Mouse (Mus musculus) bone marrow, adult 2 months (tissue): ENCODE measurements around the gene Tspyl3. TPM values are rescaled to one million over a fixed set of nuclear protein-coding genes. Genes with fewer than 3 reads are reported as not detected.

ENCODE experiments used
- H3K27ac ChIP-seq: fragments of 200-500 bp; 2 replicates; pipeline ENCODE4 v1.5.1; 2012; ENCODE audit warnings: low read depth, mild to moderate bottlenecking, control low read depth, inconsistent platforms, low read length; ENCODE audit not compliant: control insufficient read depth, poor library complexity, insufficient read depth
- H3K4me1 ChIP-seq: fragments of 200-500 bp; 2 replicates; pipeline ENCODE4 v1.6.1; 2011; ENCODE audit warnings: low read length; ENCODE audit not compliant: control insufficient read depth, insufficient read depth
- H3K4me3 ChIP-seq: fragments of 200-500 bp; replicated peaks from 2 replicates; pipeline ENCODE3; 2011; ENCODE audit warnings: mild to moderate bottlenecking, low read depth, low read length, control low read depth; ENCODE audit not compliant: control insufficient read depth
- CTCF ChIP-seq: fragments of 200-500 bp; IDR thresholded peaks from 2 replicates; pipeline ENCODE4 v1.5.1; 2011; ENCODE audit warnings: low read length, control low read depth; ENCODE audit not compliant: control insufficient read depth, insufficient read depth
- POLR2A ChIP-seq: fragments of 200-500 bp; IDR thresholded peaks from 2 replicates; pipeline ENCODE4 v1.6.1; 2011; ENCODE audit warnings: low read depth, mild to moderate bottlenecking, control low read depth, low read length, borderline replicate concordance; ENCODE audit not compliant: control insufficient read depth
- WGBS: fragments of 180-500 bp; shearing (Covaris S2); methylation state at CpG from one replicate; pipeline ENCODE4 v1.1.7; 2018; 5-methylcytosine and 5-hydroxymethylcytosine counted together
- polyA plus RNA-seq: library from polyadenylated mRNA; stranded (reverse); fragments of >200 nt; gene quantifications from 2 replicates; pipeline ENCODE4 v1.2.4, GENCODE M21; 2011; ENCODE audit warnings: low replicate concordance; ENCODE audit not compliant: missing spikeins, insufficient read depth, insufficient read length

Gene Tspyl3
- polyA plus RNA-seq, 1 experiment: 5.5 TPM

DNA sequence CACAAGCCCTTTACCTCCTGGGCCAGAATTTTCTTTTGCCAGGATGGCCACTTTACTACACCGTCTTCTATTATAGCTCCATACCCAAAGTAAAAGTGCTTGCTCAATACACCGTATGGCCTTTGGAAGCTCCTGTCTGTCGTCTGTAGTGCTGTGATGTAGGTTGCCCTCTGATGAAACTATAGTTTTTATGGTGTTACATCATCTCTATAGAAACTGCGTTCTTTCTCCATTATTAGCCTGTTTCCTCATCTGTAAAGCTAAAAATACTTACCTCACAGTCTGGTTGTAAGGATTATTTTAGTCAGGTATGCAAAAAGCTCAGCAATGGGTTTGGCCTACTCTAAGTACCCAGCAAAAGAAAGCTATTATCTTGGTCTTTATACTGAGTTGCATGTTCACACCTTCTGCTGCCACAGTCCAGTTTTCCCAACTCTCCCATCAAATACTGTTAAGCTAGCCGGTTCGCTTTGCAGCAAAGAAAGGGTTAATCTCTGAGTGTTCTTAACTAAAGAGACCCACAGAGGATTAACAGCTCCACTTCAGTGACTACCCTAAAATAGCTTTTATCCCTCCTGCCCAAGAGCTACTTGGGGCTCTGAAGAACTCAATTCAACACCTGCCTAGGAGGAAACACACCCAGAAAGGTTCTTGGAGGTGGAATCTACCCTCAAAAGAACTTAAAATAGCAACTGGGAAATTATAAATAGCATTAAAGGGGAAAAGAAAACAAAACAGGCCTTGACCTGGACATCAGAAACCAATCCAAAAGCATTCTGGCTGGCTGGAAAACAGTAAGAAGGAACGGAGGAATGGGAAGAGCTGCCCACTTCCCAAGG is 14.0 kb upstream of the Tspyl3 start:
- WGBS: 32% methylated on average over 7 of the region's 7 CpGs
- peak overlapping the region; percentile 64 for H3K4me3 ChIP-seq
- no peak for TF ChIP-seq POLR2A
- no peak for TF ChIP-seq CTCF
- H3K4me1 ChIP-seq: peaks cover 7% of the 10 kb centered on the region
- H3K27ac ChIP-seq: peak overlapping the region; percentile 74

DNA sequence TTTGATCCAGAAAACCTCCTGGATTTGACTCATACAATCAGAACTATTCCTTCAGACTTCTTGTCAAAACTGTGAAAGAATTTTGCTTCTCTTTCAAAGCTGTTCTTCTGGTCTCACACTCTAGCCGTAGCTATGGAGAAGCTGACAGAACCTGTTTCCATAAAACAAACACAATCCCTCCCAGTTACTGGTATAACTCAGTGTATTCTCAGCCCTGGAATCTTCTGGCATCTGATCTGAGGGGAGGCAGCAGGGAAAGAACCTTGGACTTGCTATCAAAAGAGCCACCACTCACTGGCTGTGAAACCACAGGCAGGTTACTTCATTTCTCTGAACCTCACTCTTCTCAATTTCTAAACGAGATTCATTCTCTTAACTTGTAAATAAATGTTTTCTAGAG is 13.2 kb upstream of the Tspyl3 start:
- peak overlapping the region; percentile 36; the same call in 1 of the 2 replicates for H3K27ac ChIP-seq
- WGBS: 44% methylated on average over 2 of the region's 2 CpGs
- peaks cover 7% of the 10 kb centered on the region for H3K4me1 ChIP-seq
- H3K4me3 ChIP-seq: no peak overlapping the region
- TF ChIP-seq CTCF: no peak
- no peak for TF ChIP-seq POLR2A

- no peak overlapping the region for H3K4me3 ChIP-seq
- H3K4me1 ChIP-seq: peaks cover 7% of the 10 kb centered on the region
- TF ChIP-seq CTCF (no peak), POLR2A (no peak)
- WGBS: 79% methylated on average over 4 of the region's 4 CpGs
- no peak overlapping the region for H3K27ac ChIP-seq
Measured at GRCm38 (mm10) chr2:153237891-153238290, 12.7 kb upstream of the Tspyl3 start.

- no peak for TF ChIP-seq CTCF
- no peak for TF ChIP-seq POLR2A
- peaks cover 7% of the 10 kb centered on the region for H3K4me1 ChIP-seq
- 78% methylated on average over 4 of the region's 4 CpGs for WGBS
Measured at GRCm38 (mm10) chr2:153237193-153237592, 12.0 kb upstream of the Tspyl3 start.

GRCm38 (mm10) chr2:153228523-153228922 is 3.3 kb upstream of the Tspyl3 start:
- WGBS: 74% methylated on average over 5 of the region's 5 CpGs
- no peak for TF ChIP-seq CTCF
- no peak for TF ChIP-seq POLR2A
- H3K4me1 ChIP-seq: peaks cover 5% of the 10 kb centered on the region
- no peak overlapping the region for H3K4me3 ChIP-seq
- no peak overlapping the region for H3K27ac ChIP-seq

More at GRCm38 (mm10) chr2:153237193-153237592, 12.0 kb upstream of the Tspyl3 start:
- Histone ChIP-seq H3K4me3 (no peak overlapping the region), H3K27ac (no peak overlapping the region)

- 49% methylated on average over 4 of the region's 4 CpGs for WGBS
- Histone ChIP-seq H3K4me1 (peaks cover 5% of the 10 kb centered on the region), H3K4me3 (no peak overlapping the region)
Measured at GRCm38 (mm10) chr2:153227959-153228358, 2.7 kb upstream of the Tspyl3 start.

GRCm38 (mm10) chr2:153225595-153225953 is 333 bp upstream of the Tspyl3 start:
- no peak for TF ChIP-seq CTCF
- TF ChIP-seq POLR2A: no peak
- WGBS: 9% methylated on average over 3 of the region's 3 CpGs
- peaks cover 7% of the 10 kb centered on the region for H3K4me1 ChIP-seq
- H3K27ac ChIP-seq: no peak overlapping the region
- peak overlapping the region; percentile 72 for H3K4me3 ChIP-seq

More at GRCm38 (mm10) chr2:153227959-153228358, 2.7 kb upstream of the Tspyl3 start:
- TF ChIP-seq POLR2A (no peak), CTCF (no peak)
- H3K27ac ChIP-seq: no peak overlapping the region

- TF ChIP-seq POLR2A (no peak), CTCF (no peak)
- Histone ChIP-seq H3K27ac (no peak overlapping the region), H3K4me1 (peaks cover 3% of the 10 kb centered on the region), H3K4me3 (no peak overlapping the region)
- WGBS: 63% methylated on average over 2 of the region's 2 CpGs
Measured at GRCm38 (mm10) chr2:153222566-153222965, 2.7 kb downstream of the Tspyl3 start.

GRCm38 (mm10) chr2:153222130-153222529 is 3.1 kb downstream of the Tspyl3 start:
- Histone ChIP-seq H3K4me3 (no peak overlapping the region), H3K27ac (no peak overlapping the region), H3K4me1 (peaks cover 3% of the 10 kb centered on the region)
- no peak for TF ChIP-seq CTCF
- no peak for TF ChIP-seq POLR2A

- WGBS: 68% methylated on average over 4 of the region's 4 CpGs
- TF ChIP-seq CTCF (no peak), POLR2A (no peak)
- Histone ChIP-seq H3K4me3 (no peak overlapping the region), H3K4me1 (peaks cover 3% of the 10 kb centered on the region), H3K27ac (peak overlapping the region; percentile 46)
Measured at GRCm38 (mm10) chr2:153221620-153222019, 3.6 kb downstream of the Tspyl3 start.
